Mouse (Mus musculus) embryonic fibroblast, embryonic 13.5 days (primary cell): ENCODE data around the gene Hivep3.

Experiments
- CTCF ChIP-seq: IDR thresholded peaks from 2 replicates; pipeline ENCODE4 v1.5.1; 2011; ENCODE audit warnings: mild to moderate bottlenecking, control low read depth, low read length, moderate library complexity, borderline replicate concordance; ENCODE audit not compliant: insufficient read depth
- POLR2A ChIP-seq: IDR thresholded peaks from 2 replicates; pipeline ENCODE4 v1.6.1; 2011; ENCODE audit warnings: low read depth, mild to moderate bottlenecking, control low read depth, low read length, moderate library complexity

DNA sequence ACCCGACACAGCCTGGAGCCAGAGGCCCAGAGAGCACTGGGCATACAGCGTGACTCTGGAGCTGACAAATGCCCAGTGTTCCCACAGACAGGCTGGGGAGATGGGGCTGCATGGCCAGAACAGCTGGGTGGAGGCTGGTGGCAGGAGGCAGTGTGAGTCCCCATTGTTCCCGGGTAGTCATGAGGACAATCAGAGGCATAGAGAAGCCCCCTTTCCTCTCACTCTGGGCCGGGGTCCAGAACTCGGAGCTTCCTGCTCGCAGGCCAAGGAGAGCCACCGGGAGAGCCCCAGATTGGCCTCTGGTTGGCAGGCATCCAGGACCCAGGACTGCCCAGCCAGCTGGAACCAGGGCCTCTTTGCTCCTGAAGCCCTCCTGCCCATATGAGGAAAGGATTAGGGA, 204.3 kb downstream of the Hivep3 start:
- TF ChIP-seq CTCF: no peak
- no peak for TF ChIP-seq POLR2A
